Mouse (Mus musculus) ES-E14 (cell line): ENCODE results near the gene 2900011O08Rik.

Source experiments
- CHD2 ChIP-seq: IDR thresholded peaks from 2 replicates; pipeline ENCODE4 v1.6.1; 2014; ENCODE audit warnings: mild to moderate bottlenecking, low read depth, low read length, inconsistent platforms
- HCFC1 ChIP-seq: IDR thresholded peaks from 2 replicates; pipeline ENCODE4 v1.6.1; 2012; ENCODE audit warnings: low read length, inconsistent platforms, borderline replicate concordance; ENCODE audit not compliant: insufficient read depth
- MAFK ChIP-seq: IDR thresholded peaks from 2 replicates; pipeline ENCODE4 v1.6.1; 2014; ENCODE audit warnings: mild to moderate bottlenecking, low read depth, low read length, inconsistent platforms; ENCODE audit not compliant: insufficient read depth
- ZNF384 ChIP-seq: IDR thresholded peaks from 2 replicates; pipeline ENCODE4 v1.6.1; 2012; ENCODE audit warnings: low read depth, low read length, inconsistent platforms

- TF ChIP-seq ZNF384 (no peak), HCFC1 (no peak), MAFK (no peak), CHD2 (no peak)
Observed at GRCm38 (mm10) chr16:14120941-14121340, 134.5 kb downstream of the 2900011O08Rik start.
